In the genomic region with DNA sequence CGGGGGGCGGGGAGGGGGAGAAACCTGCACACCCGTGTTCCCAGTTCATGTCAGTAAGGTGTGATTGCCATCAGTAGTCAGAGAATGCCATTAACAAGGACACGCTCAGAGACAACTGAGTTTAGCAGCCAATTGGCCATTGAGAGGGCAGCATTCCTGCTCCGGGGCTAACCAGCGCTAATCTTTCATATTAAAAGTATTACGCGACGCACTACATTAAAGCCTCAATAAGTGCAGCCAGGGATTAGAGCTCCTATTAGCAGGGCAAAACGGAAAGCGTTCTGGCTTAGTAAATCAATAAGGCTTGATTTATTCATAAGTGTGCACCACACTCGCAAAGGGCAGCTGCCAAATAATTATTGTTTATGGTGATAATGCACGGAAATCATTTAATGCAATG, we compare ENCODE assay signal across 19 mouse cellular contexts. TPM values are rescaled to one million over a fixed set of nuclear protein-coding genes. Genes with fewer than 3 reads are reported as not detected.
DNase-seq lines count a peak whose midpoint lies in the region; ATAC-seq and TF ChIP-seq lines count a peak whose summit lies in the region.
"Had no signal": no experiment of that assay in that cellular context is flagged by ENCODE, and none has a peak within 500 bp of the region (broad histone marks: within the 10 kb centered on the region; RNA-seq: fewer than 3 reads in every experiment).

No protein-coding gene starts in this region.

- TF ChIP-seq CTCF in brain, embryonic 14.5 days (IDR thresholded peaks at IDR 0.05; ENCODE audit: borderline replicate concordance, extremely low read depth, insufficient read depth, insufficient read length): no peak
- no peak for TF ChIP-seq CTCF in intestine, postnatal 0 days (IDR thresholded peaks at IDR 0.05; ENCODE audit: low read depth)

- no peaks in the 10 kb centered on the region for H3K27me3 ChIP-seq in forebrain, embryonic 14.5 days (replicated peaks; ENCODE audit: control insufficient read depth, insufficient read depth, low read length)
- H3K27me3 ChIP-seq in forebrain, embryonic 12.5 days: no peaks in the 10 kb centered on the region
- H3K27me3 ChIP-seq in midbrain, embryonic 12.5 days: peaks cover 50% of the 10 kb centered on the region
- H3K27me3 ChIP-seq in midbrain, embryonic 16.5 days (ENCODE audit: control insufficient read depth, insufficient read depth, low read depth, low read length): peaks cover 2% of the 10 kb centered on the region
- 0 out of 2 replicates have a peak, but pooled peaks cover 5% of the 10 kb centered on the region for H3K27me3 ChIP-seq in midbrain, embryonic 15.5 days (replicated peaks)
- no peaks in the 10 kb centered on the region for H3K27me3 ChIP-seq in intestine, postnatal 0 days (replicated peaks; ENCODE audit: control insufficient read depth, insufficient read depth, low read length)
- H3K27me3 ChIP-seq: embryonic facial prominence, embryonic 13.5 days; heart, embryonic 15.5 days; hindbrain, embryonic 13.5 days had no signal

- H3K9ac ChIP-seq in forebrain, embryonic 14.5 days (ENCODE audit: low read length): no peak overlapping the region
- no peak overlapping the region for H3K9ac ChIP-seq in forebrain, embryonic 12.5 days
- no peak overlapping the region for H3K9ac ChIP-seq in midbrain, embryonic 12.5 days (replicated peaks)
- H3K9ac ChIP-seq in midbrain, embryonic 16.5 days (ENCODE audit: low read depth, low read length): no peak overlapping the region
- H3K9ac ChIP-seq in midbrain, embryonic 15.5 days: no peak overlapping the region
- no peak overlapping the region for H3K9ac ChIP-seq in intestine, postnatal 0 days (ENCODE audit: low read depth, low read length)
- H3K9ac ChIP-seq: embryonic facial prominence, embryonic 13.5 days; heart, embryonic 15.5 days; hindbrain, embryonic 13.5 days had no signal

- WGBS in forebrain, embryonic 14.5 days: 57% methylated on average over 13 of the region's 13 CpGs
- 65% methylated on average over 13 of the region's 13 CpGs for WGBS in forebrain, embryonic 12.5 days
- WGBS in midbrain, embryonic 12.5 days: 54% methylated on average over 13 of the region's 13 CpGs
- WGBS in midbrain, embryonic 16.5 days: 34% methylated on average over 13 of the region's 13 CpGs
- WGBS in midbrain, embryonic 15.5 days: 37% methylated on average over 13 of the region's 13 CpGs
- 88% methylated on average over 13 of the region's 13 CpGs for WGBS in intestine, postnatal 0 days

- DNase-seq in forebrain, embryonic 14.5 days (ENCODE audit: low spot score): peak; percentile 22
- peak; percentile 50 for DNase-seq in brain, embryonic 14.5 days (ENCODE audit: low read depth)
- DNase-seq: adrenal gland, postnatal 10 days; cerebellum, adult 11-12 months; cerebellum, adult 9-11 months; cerebellum, postnatal 36 days; gastrocnemius, postnatal 10 days; heart, adult 18-20 months; heart, postnatal 14 days had no signal

- TF ChIP-seq POLR2A in brain, embryonic 14.5 days (IDR thresholded peaks at IDR 0.05; ENCODE audit: borderline replicate concordance, extremely low read depth, insufficient read depth, insufficient read length, poor library complexity, severe bottlenecking): no peak

- H3K4me2 ChIP-seq in forebrain, embryonic 14.5 days (ENCODE audit: low read length): no peak overlapping the region
- H3K4me2 ChIP-seq in forebrain, embryonic 12.5 days: no peak overlapping the region
- no peak overlapping the region for H3K4me2 ChIP-seq in midbrain, embryonic 12.5 days (replicated peaks)
- no peak overlapping the region for H3K4me2 ChIP-seq in midbrain, embryonic 16.5 days (ENCODE audit: low read length)
- no peak overlapping the region for H3K4me2 ChIP-seq in midbrain, embryonic 15.5 days
- no peak overlapping the region for H3K4me2 ChIP-seq in intestine, postnatal 0 days (replicated peaks; ENCODE audit: low read depth)
- H3K4me2 ChIP-seq: embryonic facial prominence, embryonic 13.5 days; heart, embryonic 11.5 days; heart, embryonic 15.5 days; hindbrain, embryonic 13.5 days had no signal

- H3K4me3 ChIP-seq in forebrain, embryonic 14.5 days (ENCODE audit: low read depth, low read length): no peak overlapping the region
- no peak overlapping the region for H3K4me3 ChIP-seq in forebrain, embryonic 12.5 days (replicated peaks)
- H3K4me3 ChIP-seq in midbrain, embryonic 12.5 days: no peak overlapping the region
- no peak overlapping the region for H3K4me3 ChIP-seq in midbrain, embryonic 16.5 days (ENCODE audit: low read depth, low read length)
- no peak overlapping the region for H3K4me3 ChIP-seq in midbrain, embryonic 15.5 days
- H3K4me3 ChIP-seq in intestine, postnatal 0 days (ENCODE audit: low read depth, low read length): no peak overlapping the region
- H3K4me3 ChIP-seq: embryonic facial prominence, embryonic 13.5 days; heart, embryonic 15.5 days; hindbrain, embryonic 13.5 days had no signal

- H3K4me1 ChIP-seq in forebrain, embryonic 14.5 days (ENCODE audit: control insufficient read depth, insufficient read depth, low read length): no peaks in the 10 kb centered on the region; the same call in 1 of the 2 replicates
- H3K4me1 ChIP-seq in forebrain, embryonic 12.5 days: no peaks in the 10 kb centered on the region
- no peaks in the 10 kb centered on the region for H3K4me1 ChIP-seq in midbrain, embryonic 12.5 days
- no peaks in the 10 kb centered on the region; the same call in 1 of the 2 replicates for H3K4me1 ChIP-seq in midbrain, embryonic 16.5 days (ENCODE audit: control insufficient read depth, insufficient read depth, low read length)
- H3K4me1 ChIP-seq in midbrain, embryonic 15.5 days: peaks cover 7% of the 10 kb centered on the region; the same call in 1 of the 2 replicates
- H3K4me1 ChIP-seq in intestine, postnatal 0 days (replicated peaks; ENCODE audit: control insufficient read depth, insufficient read depth, low read length): no peaks in the 10 kb centered on the region
- H3K4me1 ChIP-seq: embryonic facial prominence, embryonic 13.5 days; heart, embryonic 15.5 days; hindbrain, embryonic 13.5 days had no signal

- H3K27ac ChIP-seq in forebrain, embryonic 14.5 days (ENCODE audit: low read depth, low read length): no peak overlapping the region
- H3K27ac ChIP-seq in forebrain, embryonic 12.5 days: no peak overlapping the region
- H3K27ac ChIP-seq in midbrain, embryonic 12.5 days (replicated peaks): no peak overlapping the region
- no peak overlapping the region for H3K27ac ChIP-seq in midbrain, embryonic 16.5 days (ENCODE audit: low read length)
- no peak overlapping the region for H3K27ac ChIP-seq in midbrain, embryonic 15.5 days
- no peak overlapping the region for H3K27ac ChIP-seq in intestine, postnatal 0 days (ENCODE audit: low read depth, low read length)
- H3K27ac ChIP-seq: embryonic facial prominence, embryonic 13.5 days; heart, embryonic 15.5 days; hindbrain, embryonic 13.5 days; hindbrain, postnatal 0 days had no signal

- H3K9me3 ChIP-seq in forebrain, embryonic 14.5 days (replicated peaks; ENCODE audit: control insufficient read depth, low read length): no peaks in the 10 kb centered on the region
- no peaks in the 10 kb centered on the region for H3K9me3 ChIP-seq in forebrain, embryonic 12.5 days
- H3K9me3 ChIP-seq in midbrain, embryonic 12.5 days: no peaks in the 10 kb centered on the region
- no peaks in the 10 kb centered on the region for H3K9me3 ChIP-seq in midbrain, embryonic 16.5 days (replicated peaks; ENCODE audit: control insufficient read depth, low read length, poor library complexity, severe bottlenecking)
- no peaks in the 10 kb centered on the region for H3K9me3 ChIP-seq in midbrain, embryonic 15.5 days
- no peaks in the 10 kb centered on the region for H3K9me3 ChIP-seq in intestine, postnatal 0 days (ENCODE audit: control insufficient read depth)
- H3K9me3 ChIP-seq: embryonic facial prominence, embryonic 13.5 days; heart, embryonic 15.5 days; hindbrain, embryonic 13.5 days had no signal

- ATAC-seq in forebrain, embryonic 14.5 days: peak; percentile 19; the same call in 1 of the 2 replicates
- ATAC-seq in forebrain, embryonic 12.5 days (ENCODE audit: low FRiP score): no peak
- ATAC-seq in midbrain, embryonic 12.5 days (ENCODE audit: low FRiP score, low read depth): peak; percentile 45; the same call in 1 of the 2 replicates
- ATAC-seq in midbrain, embryonic 16.5 days: no peak
- peak; percentile 48; the same call in 1 of the 2 replicates for ATAC-seq in midbrain, embryonic 15.5 days (replicated peaks)
- ATAC-seq in intestine, postnatal 0 days: no peak
- ATAC-seq: hindbrain, postnatal 0 days had no signal

- no peaks in the 10 kb centered on the region for H3K36me3 ChIP-seq in forebrain, embryonic 14.5 days (ENCODE audit: control insufficient read depth, insufficient read depth, low read length)
- H3K36me3 ChIP-seq in forebrain, embryonic 12.5 days (replicated peaks): no peaks in the 10 kb centered on the region
- H3K36me3 ChIP-seq in midbrain, embryonic 12.5 days: no peaks in the 10 kb centered on the region
- H3K36me3 ChIP-seq in midbrain, embryonic 16.5 days (ENCODE audit: control insufficient read depth, insufficient read depth, low read length): no peaks in the 10 kb centered on the region
- no peaks in the 10 kb centered on the region for H3K36me3 ChIP-seq in midbrain, embryonic 15.5 days (replicated peaks)
- H3K36me3 ChIP-seq in intestine, postnatal 0 days (ENCODE audit: control insufficient read depth, insufficient read depth): no peaks in the 10 kb centered on the region
- H3K36me3 ChIP-seq: embryonic facial prominence, embryonic 13.5 days; heart, embryonic 15.5 days had no signal

RNA-seq across cellular contexts. Expression of a gene that starts 39.1 kb away (rescaled TPM):
- polyA plus RNA-seq in forebrain, embryonic 14.5 days (2014; fragmentation: Nextera tagmentation; extraction: Ambion mirVana): 1.8 and 2.2 TPM in 2 replicates
- 1.5 and 2.3 TPM in 2 replicates for polyA plus RNA-seq in forebrain, embryonic 12.5 days (2016; fragmentation: Nextera tagmentation; extraction: Ambion mirVana)
- 1.9 and 2.1 TPM in 2 replicates for polyA plus RNA-seq in midbrain, embryonic 12.5 days (2016; fragmentation: Nextera tagmentation; extraction: Ambion mirVana)
- 6.1 and 6.5 TPM in 2 replicates for polyA plus RNA-seq in midbrain, embryonic 16.5 days (2015; fragmentation: Nextera tagmentation; extraction: Ambion mirVana)
- 1.9 and 2.9 TPM in 2 replicates for polyA plus RNA-seq in brain, embryonic 14.5 days (2012; rRNA removed)
- 5.2 and 6.3 TPM in 2 replicates for polyA plus RNA-seq in midbrain, embryonic 15.5 days (2015; fragmentation: Nextera tagmentation; extraction: Ambion mirVana)
- polyA plus RNA-seq in intestine, postnatal 0 days (2015; fragmentation: Nextera tagmentation; extraction: Ambion mirVana): 0.41 and 0.47 TPM in 2 replicates

Comparison
In these comparisons a context has a peak if more than half of its experiments do, and no peak if none do; other contexts are left out.
1. ATAC-seq: peak in forebrain, embryonic 14.5 days (single experiment), midbrain, embryonic 12.5 days (single experiment) and midbrain, embryonic 15.5 days (single experiment); none in forebrain, embryonic 12.5 days (single experiment), midbrain, embryonic 16.5 days (single experiment) and intestine, postnatal 0 days (single experiment).